Mouse (Mus musculus) heart, adult 2 months (tissue): Measurements from ENCODE around the gene Dpf2. TPM values are rescaled to one million over a fixed set of nuclear protein-coding genes. Genes with fewer than 3 reads are reported as not detected.

Experiments
- DNase-seq, 2 experiments: peaks; one replicate each; pipeline ENCODE4 v3.0.0; 2021
- H3K27ac ChIP-seq: fragments of 200-600 bp; 2 replicates; pipeline ENCODE4 v1.8.1; 2022
- H3K27me3 ChIP-seq: fragments of 200-500 bp; 2 replicates; pipeline ENCODE4 v1.6.1; 2012; ENCODE audit warnings: mild to moderate bottlenecking, low read length, inconsistent platforms, mixed read lengths; ENCODE audit not compliant: control insufficient read depth, insufficient read depth
- H3K36me3 ChIP-seq: fragments of 200-500 bp; 2 replicates; pipeline ENCODE4 v1.6.1; 2012; ENCODE audit warnings: low read length, inconsistent platforms; ENCODE audit not compliant: control insufficient read depth, insufficient read depth
- H3K4me1 ChIP-seq: fragments of 200-500 bp; 2 replicates; pipeline ENCODE4 v1.6.1; 2011; ENCODE audit warnings: low read length; ENCODE audit not compliant: control insufficient read depth, insufficient read depth
- H3K4me3 ChIP-seq: fragments of 200-600 bp; 2 replicates; pipeline ENCODE4 v1.8.1; 2022
- H3K79me2 ChIP-seq: fragments of 200-500 bp; replicated peaks from 2 replicates; pipeline ENCODE4 v1.6.1; 2012; ENCODE audit warnings: mild to moderate bottlenecking, inconsistent platforms, low read length, moderate library complexity, mixed read lengths; ENCODE audit not compliant: control insufficient read depth, insufficient read depth
- H3K9ac ChIP-seq: fragments of 200-500 bp; 2 replicates; pipeline ENCODE4 v1.6.1; 2012; ENCODE audit warnings: low read depth, mild to moderate bottlenecking, control low read depth, inconsistent platforms, low read length, mixed read lengths
- CTCF ChIP-seq: fragments of 200-600 bp; IDR thresholded peaks from 2 replicates; pipeline ENCODE4 v1.8.1; 2022; ENCODE audit warnings: antibody characterized with exemption, mild to moderate bottlenecking, moderate library complexity
- EP300 ChIP-seq: fragments of 200-500 bp; IDR thresholded peaks from 2 replicates; pipeline ENCODE4 v1.6.1; 2011; ENCODE audit warnings: low read depth, low read length, control low read depth; ENCODE audit not compliant: insufficient read depth
- POLR2A ChIP-seq: fragments of 200-500 bp; IDR thresholded peaks from 2 replicates; pipeline ENCODE4 v1.6.1; 2011; ENCODE audit warnings: mild to moderate bottlenecking, low read depth, low read length, control low read depth; ENCODE audit not compliant: insufficient read depth
- WGBS: fragments of 180-500 bp; shearing (Covaris S2); methylation state at CpG from one replicate; pipeline ENCODE4 v1.1.7; 2018; 5-methylcytosine and 5-hydroxymethylcytosine counted together
- intact Hi-C: fragments of 180-260 bp; cut with DNase I; formaldehyde crosslinking; loops from one replicate; pipeline ENCODE4 v1.15.1; 2025
- polyA plus RNA-seq: library from polyadenylated mRNA; depleted of rRNA; stranded (reverse); fragments of >200 nt; gene quantifications from 2 replicates; pipeline ENCODE4 v1.2.3, GENCODE M21; 2012; rRNA removed
- total RNA-seq, 2 experiments: library from RNA; stranded (reverse); gene quantifications; 2 replicates each; pipeline ENCODE4 v1.2.3; 2021

Gene Dpf2
- total and polyA plus RNA-seq, 3 experiments, result 71.8 to 83.5 (median 82.3) TPM

DNA sequence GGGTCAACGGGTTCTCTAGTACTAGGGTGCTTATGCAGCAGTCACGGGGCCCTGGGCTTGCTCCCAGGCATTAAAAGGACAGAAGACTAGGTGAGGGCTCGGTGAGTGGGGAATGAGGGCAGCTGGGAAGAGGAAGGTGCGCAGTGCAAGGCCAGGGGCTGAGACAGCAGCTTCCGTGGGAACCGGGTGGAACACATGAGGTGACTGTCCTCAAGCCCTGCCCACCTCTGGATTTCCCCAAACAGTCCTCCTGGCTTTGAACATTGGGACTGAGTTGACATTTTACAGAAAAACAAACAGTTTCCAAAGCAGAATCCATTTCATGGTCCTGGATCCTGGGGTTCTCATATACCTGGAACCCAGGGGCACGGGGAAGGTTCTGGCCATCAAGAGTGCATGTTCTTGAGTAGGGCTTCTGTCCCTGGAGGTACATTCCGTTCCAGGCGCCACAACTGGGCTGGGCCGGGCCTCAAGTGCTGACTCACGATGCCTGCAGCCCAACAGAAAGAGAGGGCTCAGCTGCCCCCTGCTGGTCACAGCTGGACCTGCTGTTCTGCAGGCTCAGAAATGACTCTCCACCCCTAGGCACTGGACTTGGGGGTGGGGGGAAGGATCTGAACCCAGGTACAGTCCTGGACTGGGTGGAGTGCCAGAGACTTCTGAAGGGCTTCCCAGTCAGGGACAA is 62.8 kb downstream of the Dpf2 start:
- TF ChIP-seq EP300 (peak; percentile 100), POLR2A (peak; percentile 78), CTCF (no peak; the same call in 1 of the 2 replicates)
- 7% methylated on average over 11 of the region's 11 CpGs for WGBS
- intact Hi-C loops, result loop anchor here (1.0 to 5.0 kb wide), 2 partner anchors 57 to 123 kb away; partner anchors contain the start of genes Ehbp1l1 and Fam89b
- peak overlapping the region; percentile 52 for H3K4me3 ChIP-seq
- peaks cover 34% of the 10 kb centered on the region for H3K4me1 ChIP-seq
- H3K9ac ChIP-seq, result peak overlapping the region; percentile 33
- H3K27ac ChIP-seq, result peak overlapping the region; percentile 100
- H3K79me2 ChIP-seq, result no peaks in the 10 kb centered on the region
- H3K36me3 ChIP-seq, result peaks cover 5% of the 10 kb centered on the region; the same call in 1 of the 2 replicates
- no peaks in the 10 kb centered on the region for H3K27me3 ChIP-seq
- DNase-seq, result peak; percentile 94 to 96

DNA sequence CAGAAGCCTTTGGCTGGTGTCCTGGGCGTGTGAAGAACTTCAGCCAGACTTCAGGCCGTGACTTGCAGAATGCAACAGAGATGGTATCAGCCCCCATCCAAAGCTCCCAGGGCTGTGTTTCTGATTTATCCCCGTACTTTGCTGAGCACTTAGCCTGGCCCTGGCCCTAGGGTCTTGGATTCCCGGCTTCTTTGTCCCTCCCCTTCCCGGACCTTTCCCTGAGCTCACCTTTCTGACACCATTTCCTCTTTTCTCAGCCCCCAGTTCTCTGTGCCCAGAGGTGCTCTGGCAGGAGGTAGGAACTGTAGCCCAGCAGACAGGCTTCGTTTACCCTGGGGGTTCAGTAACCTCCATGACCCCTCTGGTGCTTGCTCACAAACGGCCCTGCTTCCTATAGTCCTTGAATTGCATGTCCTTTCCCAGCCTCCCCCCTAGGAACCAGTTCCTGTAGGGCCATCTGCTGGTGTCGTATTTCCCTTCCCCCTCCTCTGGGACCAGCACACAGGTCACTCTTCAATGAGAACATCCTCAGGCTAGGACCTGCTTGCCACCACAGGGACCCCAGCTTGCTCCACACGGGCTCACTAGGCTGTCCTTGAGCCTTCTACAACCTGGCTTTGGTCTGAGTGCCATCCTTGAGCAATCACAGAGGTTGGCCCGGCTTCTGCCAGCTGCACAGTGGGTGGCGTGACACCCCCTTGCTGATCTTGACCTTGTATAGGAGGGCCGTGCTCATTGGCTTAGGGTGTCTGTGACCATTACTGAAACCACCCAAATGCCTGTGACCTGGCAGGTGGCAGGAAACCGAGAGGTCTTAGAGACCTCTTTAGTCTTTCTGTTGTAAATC is 63.8 kb downstream of the Dpf2 start:
- Histone ChIP-seq H3K36me3 (peaks cover 5% of the 10 kb centered on the region; the same call in 1 of the 2 replicates), H3K4me3 (peak overlapping the region; percentile 52), H3K27me3 (no peaks in the 10 kb centered on the region), H3K4me1 (peaks cover 34% of the 10 kb centered on the region), H3K27ac (peak overlapping the region; percentile 100), H3K9ac (peak overlapping the region; percentile 75), H3K79me2 (0 out of 2 replicates have a peak, but pooled peaks cover 1% of the 10 kb centered on the region)
- DNase-seq, result peak; percentile 69 to 76
- TF ChIP-seq EP300, result peak; percentile 81
- peak; percentile 11; the same call in 1 of the 2 replicates for TF ChIP-seq CTCF
- peak; percentile 70 for TF ChIP-seq POLR2A
- 11% methylated on average over 13 of the region's 13 CpGs for WGBS
- intact Hi-C loops, result no loop called here

GRCm38 (mm10) chr19:5848032-5848825 is 64.6 kb downstream of the Dpf2 start:
- WGBS, result 12% methylated on average over 14 of the region's 14 CpGs
- H3K4me1 ChIP-seq, result peaks cover 34% of the 10 kb centered on the region
- TF ChIP-seq EP300 (0 out of 2 replicates have a peak, but pooled peaks have one; percentile 16), POLR2A (peak; percentile 33), CTCF (no peak)
- intact Hi-C loops, result no loop called here
- H3K36me3 ChIP-seq, result peaks cover 5% of the 10 kb centered on the region; the same call in 1 of the 2 replicates
- H3K4me3 ChIP-seq, result peak overlapping the region; percentile 52
- DNase-seq, result peak; percentile 82 to 88
- peak overlapping the region; percentile 100 for H3K27ac ChIP-seq
- 0 out of 2 replicates have a peak, but pooled peaks cover 3% of the 10 kb centered on the region for H3K79me2 ChIP-seq
- peak overlapping the region; percentile 75 for H3K9ac ChIP-seq
- no peaks in the 10 kb centered on the region for H3K27me3 ChIP-seq

DNA sequence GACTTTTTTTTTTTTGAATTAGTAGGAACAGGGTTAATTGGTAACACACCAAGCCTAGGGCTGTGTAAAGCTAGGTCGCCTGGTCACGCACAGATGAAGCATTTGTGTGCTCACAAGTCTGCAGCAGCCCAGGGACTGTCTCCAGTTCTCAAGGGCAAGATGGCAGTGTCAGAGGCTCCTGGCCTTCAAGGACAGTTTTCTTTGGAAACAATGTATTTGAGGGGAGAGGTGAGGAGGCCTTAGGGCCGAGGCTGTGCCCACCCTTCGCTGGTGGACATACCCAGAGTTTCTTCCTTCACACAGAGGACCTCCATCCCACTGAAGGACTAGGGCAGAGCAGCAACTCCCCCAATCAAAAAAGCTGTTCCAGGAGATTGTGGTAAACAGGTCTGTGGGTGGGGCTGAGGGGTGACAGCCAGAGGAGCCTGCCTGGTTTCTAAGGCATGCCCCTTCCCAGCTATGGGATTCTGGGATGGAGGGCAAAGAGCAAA is 65.5 kb downstream of the Dpf2 start:
- intact Hi-C loops, result no loop called here
- 19% methylated on average over 4 of the region's 4 CpGs for WGBS

GRCm38 (mm10) chr19:5846557-5847305 is 66.1 kb downstream of the Dpf2 start:
- intact Hi-C loops, result no loop called here

More for the DNA sequence above, 65.5 kb downstream of the Dpf2 start:
- peak overlapping the region; percentile 52 for H3K4me3 ChIP-seq
- H3K4me1 ChIP-seq, result peaks cover 33% of the 10 kb centered on the region
- peaks cover 9% of the 10 kb centered on the region; the same call in 1 of the 2 replicates for H3K36me3 ChIP-seq
- H3K27me3 ChIP-seq, result no peaks in the 10 kb centered on the region
- DNase-seq, result peak; percentile 56 to 67
- TF ChIP-seq EP300 (no peak), POLR2A (no peak; the same call in 1 of the 2 replicates), CTCF (no peak)
- 0 out of 2 replicates have a peak, but pooled peaks cover 3% of the 10 kb centered on the region for H3K79me2 ChIP-seq
- peak overlapping the region; percentile 100 for H3K27ac ChIP-seq
- peak overlapping the region; percentile 75 for H3K9ac ChIP-seq

More at GRCm38 (mm10) chr19:5846557-5847305, 66.1 kb downstream of the Dpf2 start:
- Histone ChIP-seq H3K27ac (peak overlapping the region; percentile 100), H3K9ac (peak overlapping the region; percentile 75), H3K4me1 (peaks cover 27% of the 10 kb centered on the region), H3K4me3 (peak overlapping the region; percentile 52), H3K79me2 (0 out of 2 replicates have a peak, but pooled peaks cover 3% of the 10 kb centered on the region), H3K36me3 (peaks cover 9% of the 10 kb centered on the region; the same call in 1 of the 2 replicates), H3K27me3 (no peaks in the 10 kb centered on the region)
- TF ChIP-seq CTCF, result no peak
- peak; percentile 93 for TF ChIP-seq POLR2A
- peak; percentile 97 for TF ChIP-seq EP300
- under 1% methylated on average over 16 of the region's 16 CpGs for WGBS
- peak; percentile 86 to 94 for DNase-seq

Other genes starting within 250 kb of the Dpf2 start
Only the 30 nearest of the 31 such genes appear.
- 10 to 100 TPM; 20.8 to 23.2 TPM for gene Map3k11, start 224.3 kb downstream of the Dpf2 start, total RNA-seq
- 31.5 and 31.9 TPM in 2 replicates for gene Map3k11, start 224.3 kb downstream of the Dpf2 start, polyA plus RNA-seq
- gene Pcnx3, start 224.1 kb downstream of the Dpf2 start, total RNA-seq, result 10 to 100 TPM; 17.5 to 18.6 TPM
- gene Pcnx3, start 224.1 kb downstream of the Dpf2 start, polyA plus RNA-seq, result 33.6 and 40.1 TPM in 2 replicates
- not detected for gene Kcnk7, start 208.6 kb downstream of the Dpf2 start, total RNA-seq
- not detected in 2 replicates for gene Kcnk7, start 208.6 kb downstream of the Dpf2 start, polyA plus RNA-seq
- gene Ehbp1l1, start 186.7 kb downstream of the Dpf2 start, total RNA-seq, result 100 to 1,000 TPM; 128 to 137 TPM
- 100 and 121 TPM in 2 replicates for gene Ehbp1l1, start 186.7 kb downstream of the Dpf2 start, polyA plus RNA-seq
- gene Fam89b, start 183.4 kb downstream of the Dpf2 start, total RNA-seq, result 10 to 100 TPM; 24.2 to 26.3 TPM
- 75.7 and 80.7 TPM in 2 replicates for gene Fam89b, start 183.4 kb downstream of the Dpf2 start, polyA plus RNA-seq
- 10 to 100 TPM; 30.7 to 34.2 TPM for gene Ltbp3, start 172.1 kb downstream of the Dpf2 start, total RNA-seq
- gene Ltbp3, start 172.1 kb downstream of the Dpf2 start, polyA plus RNA-seq, result 61.3 and 61.5 TPM in 2 replicates
- gene Scyl1, start 141.6 kb downstream of the Dpf2 start, total RNA-seq, result 10 to 100 TPM; 57.2 to 70.0 TPM
- 95.6 and 113 TPM in 2 replicates for gene Scyl1, start 141.6 kb downstream of the Dpf2 start, polyA plus RNA-seq
- 1 to 10 TPM; 7.7 to 8.4 TPM for gene Frmd8, start 37.7 kb downstream of the Dpf2 start, total RNA-seq
- 7.0 and 9.3 TPM in 2 replicates for gene Frmd8, start 37.7 kb downstream of the Dpf2 start, polyA plus RNA-seq
- gene Slc25a45, start 35.2 kb downstream of the Dpf2 start, total RNA-seq, result 1 to 10 TPM; 2.8 TPM
- gene Slc25a45, start 35.2 kb downstream of the Dpf2 start, polyA plus RNA-seq, result 7.9 and 8.2 TPM in 2 replicates
- gene Tigd3, start 18.9 kb downstream of the Dpf2 start, total RNA-seq, result under 1 TPM; 0.14 to 0.47 TPM
- gene Tigd3, start 18.9 kb downstream of the Dpf2 start, polyA plus RNA-seq, result 0.25 and 0.67 TPM in 2 replicates
- gene Cdc42ep2, start 11.8 kb upstream of the Dpf2 start, total RNA-seq, result 1 to 10 TPM; 8.0 to 8.4 TPM
- 11.7 and 19.0 TPM in 2 replicates for gene Cdc42ep2, start 11.8 kb upstream of the Dpf2 start, polyA plus RNA-seq
- gene Pola2, start 51.2 kb upstream of the Dpf2 start, total RNA-seq, result 10 to 100 TPM in 1 of 2 experiments, 1 to 10 TPM in 1; 8.6 to 10.9 TPM
- 27.9 and 38.7 TPM in 2 replicates for gene Pola2, start 51.2 kb upstream of the Dpf2 start, polyA plus RNA-seq
- gene Slc22a20, start 73.1 kb upstream of the Dpf2 start, total RNA-seq, result not detected
- gene Slc22a20, start 73.1 kb upstream of the Dpf2 start, polyA plus RNA-seq, result not detected in 2 replicates
- gene Capn1, start 102.9 kb upstream of the Dpf2 start, total RNA-seq, result 10 to 100 TPM; 26.4 to 26.8 TPM
- 21.5 and 26.2 TPM in 2 replicates for gene Capn1, start 102.9 kb upstream of the Dpf2 start, polyA plus RNA-seq
- gene Syvn1, start 133.6 kb upstream of the Dpf2 start, total RNA-seq, result 10 to 100 TPM; 21.3 to 24.2 TPM
- gene Syvn1, start 133.6 kb upstream of the Dpf2 start, polyA plus RNA-seq, result 17.1 and 23.1 TPM in 2 replicates
- gene Mrpl49, start 144.8 kb upstream of the Dpf2 start, total RNA-seq, result 10 to 100 TPM; 37.1 to 39.0 TPM
- gene Mrpl49, start 144.8 kb upstream of the Dpf2 start, polyA plus RNA-seq, result 23.5 and 33.0 TPM in 2 replicates
- gene Fau, start 144.8 kb upstream of the Dpf2 start, total RNA-seq, result 100 to 1,000 TPM; 550 to 636 TPM
- 265 and 386 TPM in 2 replicates for gene Fau, start 144.8 kb upstream of the Dpf2 start, polyA plus RNA-seq
- 10 to 100 TPM in 1 of 2 experiments, 1 to 10 TPM in 1; 9.9 to 13.4 TPM for gene Znhit2, start 148.2 kb upstream of the Dpf2 start, total RNA-seq
- gene Znhit2, start 148.2 kb upstream of the Dpf2 start, polyA plus RNA-seq, result 12.3 and 14.4 TPM in 2 replicates
- 1 to 10 TPM; 2.7 to 3.7 TPM for gene Tm7sf2, start 155.4 kb upstream of the Dpf2 start, total RNA-seq
- 9.3 and 11.9 TPM in 2 replicates for gene Tm7sf2, start 155.4 kb upstream of the Dpf2 start, polyA plus RNA-seq
- 10 to 100 TPM; 19.1 to 22.0 TPM for gene Vps51, start 164.2 kb upstream of the Dpf2 start, total RNA-seq
- 35.1 and 39.0 TPM in 2 replicates for gene Vps51, start 164.2 kb upstream of the Dpf2 start, polyA plus RNA-seq
- gene Tmem262, start 167.0 kb upstream of the Dpf2 start, total RNA-seq, result not detected
- not detected in 2 replicates for gene Tmem262, start 167.0 kb upstream of the Dpf2 start, polyA plus RNA-seq
- not detected for gene Gm28374, start 169.2 kb upstream of the Dpf2 start, total RNA-seq
- gene Gm28374, start 169.2 kb upstream of the Dpf2 start, polyA plus RNA-seq, result not detected in 2 replicates
- 10 to 100 TPM; 13.8 to 15.6 TPM for gene Zfpl1, start 171.9 kb upstream of the Dpf2 start, total RNA-seq
- gene Zfpl1, start 171.9 kb upstream of the Dpf2 start, polyA plus RNA-seq, result 47.5 and 50.7 TPM in 2 replicates
- gene Cdca5, start 172.0 kb upstream of the Dpf2 start, total RNA-seq, result not detected
- gene Cdca5, start 172.0 kb upstream of the Dpf2 start, polyA plus RNA-seq, result 0.09 and 0.27 TPM in 2 replicates
- not detected for gene AC131692.1, start 181.4 kb upstream of the Dpf2 start, total RNA-seq
- not detected in 2 replicates for gene AC131692.1, start 181.4 kb upstream of the Dpf2 start, polyA plus RNA-seq
- not detected for gene Naaladl1, start 192.8 kb upstream of the Dpf2 start, total RNA-seq
- gene Naaladl1, start 192.8 kb upstream of the Dpf2 start, polyA plus RNA-seq, result not detected in 2 replicates
- 10 to 100 TPM in 1 of 2 experiments, 1 to 10 TPM in 1; 8.7 to 10.3 TPM for gene Sac3d1, start 205.6 kb upstream of the Dpf2 start, total RNA-seq
- gene Sac3d1, start 205.6 kb upstream of the Dpf2 start, polyA plus RNA-seq, result 13.1 and 15.4 TPM in 2 replicates
- gene Snx15, start 215.3 kb upstream of the Dpf2 start, total RNA-seq, result 10 to 100 TPM; 14.1 to 16.6 TPM
- gene Snx15, start 215.3 kb upstream of the Dpf2 start, polyA plus RNA-seq, result 22.0 and 29.5 TPM in 2 replicates
- 1 to 10 TPM in 1 of 2 experiments, under 1 TPM in 1; 0.98 to 1.6 TPM for gene Batf2, start 228.0 kb upstream of the Dpf2 start, total RNA-seq
- 2.3 and 3.2 TPM in 2 replicates for gene Batf2, start 228.0 kb upstream of the Dpf2 start, polyA plus RNA-seq
- gene Arl2, start 228.5 kb upstream of the Dpf2 start, total RNA-seq, result 10 to 100 TPM; 62.1 to 72.9 TPM
- gene Arl2, start 228.5 kb upstream of the Dpf2 start, polyA plus RNA-seq, result 153 and 155 TPM in 2 replicates